Mouse (Mus musculus) MEL (cell line): Measurements from ENCODE around the gene Abce1.

ENCODE experiments used
- BHLHE40 ChIP-seq: IDR thresholded peaks from 2 replicates; pipeline ENCODE4 v1.6.1; 2012; ENCODE audit warnings: low read depth, mild to moderate bottlenecking, inconsistent platforms, low read length, improper control_type of control experiment, borderline replicate concordance
- GABPA ChIP-seq: IDR thresholded peaks from 2 replicates; pipeline ENCODE4 v1.6.1; 2012; ENCODE audit warnings: low read depth, mild to moderate bottlenecking, inconsistent platforms, low read length, improper control_type of control experiment, moderate library complexity
- GATA1 ChIP-seq: IDR thresholded peaks from 2 replicates; pipeline ENCODE4 v1.6.1; 2011; ENCODE audit warnings: low read depth, low read length, improper control_type of control experiment
- KAT2A ChIP-seq: conservative IDR thresholded peaks from 2 replicates; pipeline ENCODE4 v1.6.1; 2012; ENCODE audit warnings: low read depth, low read length, improper control_type of control experiment, inconsistent platforms
- MAFK ChIP-seq: IDR thresholded peaks from 2 replicates; pipeline ENCODE4 v1.6.1; 2011; ENCODE audit warnings: low read depth, mild to moderate bottlenecking, low read length, improper control_type of control experiment, borderline replicate concordance
- MYB ChIP-seq: IDR thresholded peaks from 2 replicates; pipeline ENCODE4 v1.6.1; 2011; ENCODE audit warnings: mild to moderate bottlenecking, low read depth, low read length, improper control_type of control experiment
- MYC ChIP-seq: IDR thresholded peaks from 2 replicates; pipeline ENCODE4 v1.6.1; 2011; ENCODE audit warnings: low read depth, mild to moderate bottlenecking, low read length, improper control_type of control experiment, moderate library complexity
- POLR2A ChIP-seq, 2 experiments: IDR thresholded peaks; 2 replicates each; pipeline ENCODE4 v1.6.1; 2011 to 2012; ENCODE audit warnings: low read length in 2 of 2, mild to moderate bottlenecking in 2 of 2, control low read depth in 1 of 2, improper control_type of control experiment in 1 of 2, low read depth in 1 of 2, moderate library complexity in 1 of 2; ENCODE audit not compliant: control insufficient read depth in 1 of 2, insufficient read depth in 1 of 2, poor library complexity in 1 of 2
- RCOR1 ChIP-seq: IDR thresholded peaks from 2 replicates; pipeline ENCODE4 v1.6.1; 2012; ENCODE audit warnings: low read depth, mild to moderate bottlenecking, inconsistent platforms, low read length, improper control_type of control experiment

- TF ChIP-seq BHLHE40 = no peak
- TF ChIP-seq MYB = no peak
- TF ChIP-seq MYC = 0 out of 2 replicates have a peak, but pooled peaks have one; percentile 59
- TF ChIP-seq GABPA = no peak
- no peak for TF ChIP-seq POLR2A (IDR thresholded peaks at IDR 0.05; ENCODE audit: control insufficient read depth in 1 of 2, insufficient read depth in 1 of 2, low read depth in 1 of 2, low read length in 2 of 2, poor library complexity in 1 of 2)
- no peak for TF ChIP-seq KAT2A
- no peak for TF ChIP-seq RCOR1
- no peak for TF ChIP-seq MAFK
- TF ChIP-seq GATA1 = no peak
Observed at GRCm38 (mm10) chr8:79727900-79728299, 16.4 kb upstream of the Abce1 start.
